Mouse (Mus musculus) brain, embryonic 14.5 days (tissue): ENCODE data around the gene Clec2i. TPM values are rescaled to one million over a fixed set of nuclear protein-coding genes. Genes with fewer than 3 reads are reported as not detected.
A peak's percentile ranks its signal among the peaks of the same experiment; 100 is the strongest.
"Not testable (repeated sequence)": the region's sequence is repeated elsewhere in the genome, so short reads cannot be mapped to it uniquely, and the experiment has no call there.

Experiments used
- DNase-seq: peaks from one replicate; pipeline ENCODE4 v3.0.0-alpha.2; 2011; ENCODE audit warnings: low read depth
- CTCF ChIP-seq: fragments of 200-500 bp; IDR thresholded peaks from 2 replicates; pipeline ENCODE4 v1.5.1; 2012; ENCODE audit warnings: inconsistent platforms, mild to moderate bottlenecking, moderate library complexity, borderline replicate concordance; ENCODE audit not compliant: insufficient read depth, insufficient read length; ENCODE audit errors: extremely low read depth
- POLR2A ChIP-seq: fragments of 200-500 bp; IDR thresholded peaks from 2 replicates; pipeline ENCODE4 v1.6.1; 2012; ENCODE audit warnings: mild to moderate bottlenecking, inconsistent platforms, borderline replicate concordance; ENCODE audit not compliant: poor library complexity, insufficient read depth, insufficient read length, severe bottlenecking; ENCODE audit errors: extremely low read depth
- polyA plus RNA-seq: library from polyadenylated mRNA; depleted of rRNA; stranded (reverse); fragments of >200 nt; gene quantifications from 2 replicates; pipeline ENCODE4 v1.2.3, GENCODE M21; 2012; rRNA removed

The Clec2i gene
- polyA plus RNA-seq, result not detected in 2 replicates

GRCm38 (mm10) chr6:128887091-128887790, at the start of gene Clec2i:
TSS of gene Clec2i (plus strand) at chr6:128887588.
- DNase-seq, result not testable (repeated sequence)

- TF ChIP-seq CTCF (no peak), POLR2A (no peak)
- peak; percentile 95 for DNase-seq
Measured at GRCm38 (mm10) chr6:128838342-128839265, 48.8 kb upstream of the Clec2i start.

- no peak for TF ChIP-seq POLR2A
- peak; percentile 74 for TF ChIP-seq CTCF
- peak; percentile 86 for DNase-seq
Measured at GRCm38 (mm10) chr6:128839266-128839771, 48.1 kb upstream of the Clec2i start.

GRCm38 (mm10) chr6:128839921-128840320, 47.5 kb upstream of the Clec2i start:
- TF ChIP-seq CTCF (no peak), POLR2A (no peak)
- DNase-seq, result peak; percentile 14

- DNase-seq, result not testable (repeated sequence)
Measured at GRCm38 (mm10) chr6:128840669-128841068, 46.7 kb upstream of the Clec2i start.

GRCm38 (mm10) chr6:128841327-128842089, 45.9 kb upstream of the Clec2i start:
- DNase-seq, result peak; percentile 11
- TF ChIP-seq CTCF, result no peak
- no peak for TF ChIP-seq POLR2A

GRCm38 (mm10) chr6:128842356-128842944, 44.9 kb upstream of the Clec2i start:
- no peak for DNase-seq
- no peak for TF ChIP-seq POLR2A
- no peak for TF ChIP-seq CTCF

GRCm38 (mm10) chr6:128842945-128843478, 44.4 kb upstream of the Clec2i start:
- peak; percentile 99 for DNase-seq
- TF ChIP-seq CTCF (no peak), POLR2A (0 out of 2 replicates have a peak, but pooled peaks have one; percentile 13)

GRCm38 (mm10) chr6:128843479-128843992, 43.9 kb upstream of the Clec2i start:
- TF ChIP-seq CTCF, result no peak
- no peak for TF ChIP-seq POLR2A
- DNase-seq, result peak; percentile 76

- peak; percentile 27 for DNase-seq
- TF ChIP-seq POLR2A (no peak), CTCF (no peak)
Measured at GRCm38 (mm10) chr6:128844131-128844530, 43.3 kb upstream of the Clec2i start.

GRCm38 (mm10) chr6:128844586-128845080, 42.8 kb upstream of the Clec2i start:
- DNase-seq, result peak; percentile 6
- TF ChIP-seq CTCF (no peak), POLR2A (no peak)
